Mouse (Mus musculus) liver, embryonic 16.5 days (tissue): ENCODE data around the gene Tedc1. TPM values are rescaled to one million over a fixed set of nuclear protein-coding genes. Genes with fewer than 3 reads are reported as not detected.

ENCODE experiments used
- ATAC-seq: fragments of 200-750 bp; cut with Nextera tagmentation; 2 replicates; pipeline ENCODE4 v1.8.0; 2017; ENCODE audit warnings: low read depth, mild to moderate bottlenecking, moderate number of reproducible peaks, moderate library complexity
- H3K27ac ChIP-seq: fragments of 300-500 bp; sonication (generic); 2 replicates; pipeline ENCODE4 v1.5.1; 2014; ENCODE audit warnings: mild to moderate bottlenecking, low read length
- H3K27me3 ChIP-seq: fragments of 300-500 bp; sonication (generic); 2 replicates; pipeline ENCODE4 v1.6.1; 2014; ENCODE audit warnings: low read depth, low read length, mixed read lengths; ENCODE audit not compliant: control insufficient read depth, insufficient read depth
- H3K36me3 ChIP-seq: fragments of 300-500 bp; sonication (generic); 2 replicates; pipeline ENCODE4 v1.6.1; 2014; ENCODE audit warnings: mild to moderate bottlenecking; ENCODE audit not compliant: control insufficient read depth, insufficient read depth
- H3K4me1 ChIP-seq: fragments of 300-500 bp; sonication (generic); 2 replicates; pipeline ENCODE4 v1.6.1; 2014; ENCODE audit warnings: low read depth, low read length, mixed read lengths; ENCODE audit not compliant: control insufficient read depth
- H3K4me2 ChIP-seq: fragments of 300-500 bp; sonication (generic); 2 replicates; pipeline ENCODE4 v1.6.1; 2014; ENCODE audit warnings: low read depth, low read length, mixed read lengths
- H3K4me3 ChIP-seq: fragments of 300-500 bp; sonication (generic); 2 replicates; pipeline ENCODE4 v1.5.1; 2014; ENCODE audit warnings: low read depth, mild to moderate bottlenecking, low read length
- H3K9ac ChIP-seq: fragments of 300-500 bp; sonication (generic); 2 replicates; pipeline ENCODE4 v1.6.1; 2014; ENCODE audit warnings: low read depth, low read length
- H3K9me3 ChIP-seq: fragments of 300-500 bp; sonication (generic); replicated peaks from 2 replicates; pipeline ENCODE4 v1.6.1; 2016; ENCODE audit warnings: low read length; ENCODE audit not compliant: control insufficient read depth
- WGBS: fragments of 180-500 bp; shearing (Covaris S2); extraction: QIAGEN DNeasy Blood & Tissue Kit; methylation state at CpG from one replicate; pipeline ENCODE4 v1.1.7; 2014; ENCODE audit not compliant: insufficient replicate concordance; 5-methylcytosine and 5-hydroxymethylcytosine counted together
- polyA plus RNA-seq: library from polyadenylated mRNA; unstranded; fragments of >200 nt; fragmentation: Nextera tagmentation; extraction: Ambion mirVana; gene quantifications from 2 replicates; pipeline ENCODE4 v1.2.1, GENCODE M21; 2015

The Tedc1 gene
- polyA plus RNA-seq, 1 experiment from 2014 or later: 9.1 TPM

DNA sequence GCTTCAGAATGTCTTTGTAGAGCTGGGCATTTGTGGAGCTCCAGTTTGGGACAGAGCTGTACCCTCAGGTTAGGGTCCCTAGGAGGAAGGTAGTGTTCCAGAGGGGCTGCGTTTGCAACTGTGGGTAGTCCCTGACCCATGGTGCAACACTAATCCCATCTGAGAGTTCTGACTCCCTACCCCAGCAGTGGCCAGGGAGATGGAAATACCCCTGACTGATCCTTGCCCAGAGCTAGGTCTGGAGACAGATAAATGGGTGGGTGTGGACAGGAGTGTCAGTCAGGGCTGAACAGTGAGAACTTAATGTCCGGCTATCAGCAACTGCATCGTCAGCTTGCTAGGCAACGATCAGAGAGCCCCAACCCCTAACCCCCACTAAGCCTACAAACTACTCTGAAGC, 5.6 kb upstream of the Tedc1 start:
- H3K4me1 ChIP-seq: peaks cover 56% of the 10 kb centered on the region
- H3K36me3 ChIP-seq: no peaks in the 10 kb centered on the region

DNA sequence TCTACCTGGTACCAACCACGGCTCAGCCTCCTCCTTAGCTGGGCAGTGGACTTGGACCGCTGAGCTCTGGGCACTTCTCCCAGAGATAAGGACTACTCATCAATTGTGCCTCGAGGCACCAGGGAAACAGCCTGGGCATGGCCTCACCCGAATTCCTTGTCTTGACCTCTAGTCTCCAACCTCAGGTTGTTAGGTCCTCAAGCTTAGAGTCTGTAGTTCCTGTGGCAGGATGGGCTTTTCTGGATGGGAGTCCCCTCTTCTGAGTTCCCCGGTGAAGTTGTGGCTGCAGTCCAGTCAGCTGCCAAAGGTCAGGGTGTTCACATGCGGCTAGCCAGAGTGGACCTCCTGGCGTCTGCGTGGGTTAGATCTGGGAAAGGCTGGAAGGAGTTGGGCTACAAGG, 5.2 kb upstream of the Tedc1 start:
- H3K9me3 ChIP-seq: no peaks in the 10 kb centered on the region
- no peak overlapping the region for H3K9ac ChIP-seq
- H3K27ac ChIP-seq: no peak overlapping the region
- no peaks in the 10 kb centered on the region for H3K36me3 ChIP-seq
- H3K4me2 ChIP-seq: peak overlapping the region; percentile 78; the same call in 1 of the 2 replicates
- H3K4me1 ChIP-seq: peaks cover 56% of the 10 kb centered on the region
- no peak overlapping the region for H3K4me3 ChIP-seq
- 47% methylated on average over 8 of the region's 8 CpGs for WGBS
- H3K27me3 ChIP-seq: peaks cover 43% of the 10 kb centered on the region
- no peak for ATAC-seq

More for the DNA sequence above, 5.6 kb upstream of the Tedc1 start:
- H3K9me3 ChIP-seq: no peaks in the 10 kb centered on the region
- no peak overlapping the region for H3K4me3 ChIP-seq
- H3K27ac ChIP-seq: no peak overlapping the region
- H3K4me2 ChIP-seq: no peak overlapping the region
- ATAC-seq: no peak
- H3K9ac ChIP-seq: no peak overlapping the region
- WGBS: 41% methylated on average over 4 of the region's 4 CpGs
- H3K27me3 ChIP-seq: peaks cover 43% of the 10 kb centered on the region

DNA sequence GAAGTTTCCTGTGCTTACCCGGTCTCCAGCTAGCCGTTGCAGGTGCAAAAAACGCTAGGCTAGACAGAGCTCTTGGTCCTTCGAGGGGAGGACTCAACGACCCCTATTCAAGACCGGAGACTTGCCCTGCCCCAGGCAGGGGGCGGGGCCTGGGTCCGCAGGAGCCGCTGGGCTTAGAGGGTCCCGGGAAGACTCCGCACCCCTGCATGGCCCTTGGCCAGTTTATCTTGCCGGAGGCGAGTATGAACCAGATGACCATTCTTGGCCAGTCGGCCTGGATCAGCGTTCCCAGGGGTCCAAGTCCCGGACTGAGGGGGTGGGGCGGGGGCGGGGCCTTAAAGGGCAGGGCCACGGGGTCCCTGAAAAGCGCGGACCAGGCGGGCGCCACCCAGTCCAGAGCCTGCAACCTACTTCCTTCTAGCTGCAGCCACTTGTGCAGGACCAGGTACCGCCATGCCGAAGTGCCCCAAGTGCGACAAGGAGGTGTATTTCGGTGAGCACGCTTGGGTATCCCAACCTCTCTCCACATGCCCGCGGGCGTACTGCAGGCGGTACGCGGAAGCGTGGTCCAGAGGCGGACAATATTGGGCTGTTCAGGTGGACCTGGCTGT, 4.5 kb upstream of the Tedc1 start:
- under 1% methylated on average over 36 of the region's 36 CpGs for WGBS
- H3K4me1 ChIP-seq: peaks cover 51% of the 10 kb centered on the region
- no peaks in the 10 kb centered on the region for H3K9me3 ChIP-seq
- H3K27me3 ChIP-seq: peaks cover 39% of the 10 kb centered on the region
- H3K27ac ChIP-seq: no peak overlapping the region
- H3K9ac ChIP-seq: peak overlapping the region; percentile 58
- ATAC-seq: no peak
- peak overlapping the region; percentile 78 for H3K4me2 ChIP-seq
- H3K36me3 ChIP-seq: no peaks in the 10 kb centered on the region
- H3K4me3 ChIP-seq: peak overlapping the region; percentile 57

DNA sequence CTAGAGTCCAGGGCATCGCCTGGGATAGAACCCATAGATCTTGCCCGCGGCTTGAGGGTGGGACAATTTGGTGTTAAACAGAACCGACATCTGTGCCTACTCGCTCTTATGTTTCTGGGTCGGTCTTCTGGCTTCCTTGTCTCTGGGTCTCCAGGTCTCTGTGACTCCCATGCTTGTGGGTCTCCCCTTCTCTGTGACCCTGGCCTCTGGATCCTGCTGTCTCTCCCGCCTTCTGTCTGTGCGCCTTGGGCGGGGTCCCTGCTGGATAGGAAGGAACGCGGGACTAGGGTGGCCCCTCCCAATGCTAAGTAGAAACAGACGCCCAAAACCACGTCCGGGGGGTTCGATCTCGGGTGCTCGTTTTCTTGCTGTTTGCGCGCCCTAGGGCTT, 4.0 kb upstream of the Tedc1 start:
- Histone ChIP-seq H3K4me3 (peak overlapping the region; percentile 57), H3K27me3 (peaks cover 34% of the 10 kb centered on the region), H3K4me2 (peak overlapping the region; percentile 78), H3K4me1 (peaks cover 52% of the 10 kb centered on the region), H3K36me3 (no peaks in the 10 kb centered on the region), H3K9me3 (no peaks in the 10 kb centered on the region), H3K27ac (no peak overlapping the region), H3K9ac (peak overlapping the region; percentile 58)
- WGBS: 5% methylated on average over 19 of the region's 19 CpGs
- ATAC-seq: no peak

- Histone ChIP-seq H3K9me3 (no peaks in the 10 kb centered on the region), H3K27ac (no peak overlapping the region), H3K4me2 (no peak overlapping the region), H3K9ac (no peak overlapping the region), H3K4me3 (no peak overlapping the region), H3K4me1 (peaks cover 48% of the 10 kb centered on the region), H3K27me3 (peaks cover 32% of the 10 kb centered on the region), H3K36me3 (no peaks in the 10 kb centered on the region)
- ATAC-seq: no peak
- 78% methylated on average over 6 of the region's 6 CpGs for WGBS
Observed at GRCm38 (mm10) chr12:113152991-113153525, 3.2 kb upstream of the Tedc1 start.

- Histone ChIP-seq H3K27me3 (peaks cover 29% of the 10 kb centered on the region), H3K4me3 (no peak overlapping the region), H3K27ac (no peak overlapping the region), H3K9ac (no peak overlapping the region), H3K4me1 (peaks cover 40% of the 10 kb centered on the region), H3K4me2 (no peak overlapping the region), H3K36me3 (no peaks in the 10 kb centered on the region), H3K9me3 (no peaks in the 10 kb centered on the region)
- ATAC-seq: no peak
- WGBS: 82% methylated on average over 7 of the region's 7 CpGs
Observed at GRCm38 (mm10) chr12:113153971-113154370, 2.2 kb upstream of the Tedc1 start.

DNA sequence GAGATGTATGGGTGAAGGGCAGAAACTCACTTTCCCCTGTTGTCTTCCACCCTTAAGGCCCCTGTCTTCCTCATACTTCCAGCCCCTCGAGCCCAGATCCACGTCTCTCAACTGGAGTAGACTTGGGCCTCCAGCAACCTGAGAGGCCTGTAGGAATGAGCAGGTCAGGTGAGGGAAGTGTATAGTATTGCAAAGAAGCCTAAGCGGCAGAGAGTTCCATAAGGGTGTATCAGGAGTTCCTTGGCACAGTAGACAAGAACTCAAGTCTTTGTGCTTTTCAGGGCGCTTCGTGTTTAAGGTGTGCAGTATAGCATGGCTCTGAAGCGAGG, 1.5 kb upstream of the Tedc1 start:
- Histone ChIP-seq H3K4me3 (peak overlapping the region; percentile 60), H3K9ac (no peak overlapping the region), H3K4me1 (peaks cover 38% of the 10 kb centered on the region), H3K9me3 (no peaks in the 10 kb centered on the region), H3K27ac (no peak overlapping the region), H3K4me2 (peak overlapping the region; percentile 94), H3K36me3 (no peaks in the 10 kb centered on the region), H3K27me3 (peaks cover 24% of the 10 kb centered on the region)
- WGBS: 73% methylated on average over 6 of the region's 6 CpGs
- ATAC-seq: no peak

DNA sequence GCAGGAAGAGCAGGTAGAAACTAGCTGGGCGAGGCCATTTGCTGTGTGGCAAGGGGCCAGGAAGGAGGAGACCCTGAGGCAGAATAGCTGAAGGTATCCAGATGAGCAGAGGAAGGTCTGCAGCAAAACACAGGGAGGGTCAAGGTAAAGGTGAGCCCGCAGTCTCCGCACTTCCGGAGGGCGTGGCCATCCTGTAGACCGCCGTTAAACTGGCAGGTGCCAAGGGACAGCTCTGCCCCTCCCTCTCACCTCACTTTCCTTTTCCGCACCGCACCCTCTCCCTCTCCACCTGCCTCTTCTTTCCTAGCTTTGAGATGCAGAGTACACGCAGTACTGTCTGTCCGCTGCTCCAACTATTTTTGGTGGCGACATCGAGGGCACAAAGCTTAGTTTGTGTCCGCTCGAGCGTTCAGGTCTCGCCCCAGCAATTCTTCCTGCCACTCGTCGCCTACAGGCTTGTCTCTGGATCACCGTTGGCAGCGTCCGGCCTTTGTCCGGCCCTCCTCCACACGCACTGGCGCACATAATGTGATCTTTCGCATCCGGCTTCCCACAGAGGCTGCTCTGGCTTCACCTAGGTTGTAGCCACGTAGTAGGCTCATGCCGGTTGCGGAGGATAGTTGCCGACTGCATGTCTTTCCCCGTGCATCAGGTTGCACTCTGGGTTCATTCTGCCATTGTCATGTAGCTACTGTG, 997 bp upstream of the Tedc1 start:
- H3K4me1 ChIP-seq: peaks cover 38% of the 10 kb centered on the region
- H3K36me3 ChIP-seq: no peaks in the 10 kb centered on the region
- no peak for ATAC-seq
- H3K27ac ChIP-seq: peak overlapping the region; percentile 64
- peak overlapping the region; percentile 94 for H3K4me2 ChIP-seq
- peak overlapping the region; percentile 57 for H3K9ac ChIP-seq
- H3K4me3 ChIP-seq: peak overlapping the region; percentile 60
- peaks cover 24% of the 10 kb centered on the region for H3K27me3 ChIP-seq
- 6% methylated on average over 32 of the region's 32 CpGs for WGBS
- H3K9me3 ChIP-seq: no peaks in the 10 kb centered on the region

GRCm38 (mm10) chr12:113156540-113156929, 314 bp downstream of the Tedc1 start:
- peak overlapping the region; percentile 84 for H3K4me3 ChIP-seq
- peaks cover 30% of the 10 kb centered on the region for H3K4me1 ChIP-seq
- no peak for ATAC-seq
- peak overlapping the region; percentile 95 for H3K4me2 ChIP-seq
- peak overlapping the region; percentile 87 for H3K9ac ChIP-seq
- H3K27ac ChIP-seq: peak overlapping the region; percentile 75
- WGBS: under 1% methylated on average over 23 of the region's 23 CpGs
- no peaks in the 10 kb centered on the region for H3K36me3 ChIP-seq
- no peaks in the 10 kb centered on the region for H3K9me3 ChIP-seq
- peaks cover 14% of the 10 kb centered on the region for H3K27me3 ChIP-seq
